Mouse (Mus musculus) frontal cortex, adult 2 months (tissue): Measurements from ENCODE around the gene Rsrp1. TPM values are rescaled to one million over a fixed set of nuclear protein-coding genes. Genes with fewer than 3 reads are reported as not detected.
"Not testable (repeated sequence)": the region's sequence is repeated elsewhere in the genome, so short reads cannot be mapped to it uniquely, and the experiment has no call there.

Experiments used
- DNase-seq, 2 experiments: peaks; one replicate each; pipeline ENCODE4 v3.0.0; 2022; ENCODE audit warnings: low spot score in 1 of 2; ENCODE audit errors: extremely low spot score in 1 of 2
- polyA plus RNA-seq: library from polyadenylated mRNA; depleted of rRNA; stranded (reverse); fragments of >200 nt; gene quantifications from 2 replicates; pipeline ENCODE4 v1.2.3, GENCODE M21; 2012; rRNA removed

Gene Rsrp1
- polyA plus RNA-seq = 742 and 753 TPM in 2 replicates

DNA sequence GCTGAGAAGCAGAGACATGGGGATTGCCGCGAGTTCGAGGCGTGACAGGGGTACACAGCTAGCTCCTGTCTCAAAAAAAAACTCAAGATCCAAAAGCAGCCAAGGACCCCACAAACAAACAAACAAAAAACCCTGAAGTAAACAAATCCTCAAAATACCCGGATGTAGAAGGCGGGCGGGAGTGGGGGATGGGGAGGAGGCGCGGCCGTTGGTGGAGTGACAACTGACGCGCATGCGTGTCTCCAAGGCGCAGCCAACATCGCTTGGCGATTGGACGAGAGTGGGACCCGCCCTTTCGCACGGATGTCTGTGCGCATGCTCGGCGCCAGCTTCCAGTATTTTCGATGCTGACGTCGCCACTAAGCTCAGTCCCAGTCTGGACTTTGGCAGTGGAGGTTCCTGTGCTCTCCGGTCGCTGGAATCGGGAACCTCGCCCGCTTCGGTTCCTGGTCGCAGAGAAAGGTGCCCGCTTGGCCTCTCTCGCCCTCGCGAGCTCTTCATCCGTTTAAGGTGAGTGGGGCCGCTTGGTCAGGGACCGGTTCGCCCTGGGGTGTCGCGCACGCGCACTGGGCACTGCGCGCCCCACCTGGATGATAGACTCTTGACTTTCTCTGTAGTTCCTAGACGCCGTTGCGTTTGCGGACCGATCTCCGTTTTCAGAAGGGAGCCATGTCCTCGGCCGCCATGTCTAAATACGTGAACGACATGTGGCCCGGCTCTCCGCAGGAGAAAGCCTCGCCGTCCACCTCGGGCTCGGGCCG, at the start of gene Rsrp1:
Gene Rsrp1 (plus strand): TSS at position 335 of the 761 bp plus-strand sequence.
- peak; percentile 96 to 98 for DNase-seq

DNA sequence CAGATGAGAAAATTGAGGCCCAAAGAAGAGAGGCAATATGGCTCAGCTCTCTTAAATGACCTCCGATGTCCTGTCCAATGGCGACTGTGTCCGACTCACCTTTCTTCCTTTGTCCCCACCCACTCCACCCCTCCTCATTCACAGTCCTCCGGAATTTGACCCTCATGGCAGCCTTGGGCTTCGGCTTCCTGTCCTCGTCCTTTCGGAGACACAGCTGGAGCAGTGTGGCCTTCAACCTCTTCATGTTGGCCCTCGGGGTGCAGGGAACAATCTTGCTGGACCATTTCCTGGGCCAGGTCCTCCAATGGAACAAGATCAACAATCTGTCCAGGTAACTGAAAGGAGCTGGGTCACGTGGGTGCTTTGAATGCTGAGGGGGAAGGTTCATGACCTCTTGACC, 47.2 kb upstream of the Rsrp1 start:
- no peak for DNase-seq

DNA sequence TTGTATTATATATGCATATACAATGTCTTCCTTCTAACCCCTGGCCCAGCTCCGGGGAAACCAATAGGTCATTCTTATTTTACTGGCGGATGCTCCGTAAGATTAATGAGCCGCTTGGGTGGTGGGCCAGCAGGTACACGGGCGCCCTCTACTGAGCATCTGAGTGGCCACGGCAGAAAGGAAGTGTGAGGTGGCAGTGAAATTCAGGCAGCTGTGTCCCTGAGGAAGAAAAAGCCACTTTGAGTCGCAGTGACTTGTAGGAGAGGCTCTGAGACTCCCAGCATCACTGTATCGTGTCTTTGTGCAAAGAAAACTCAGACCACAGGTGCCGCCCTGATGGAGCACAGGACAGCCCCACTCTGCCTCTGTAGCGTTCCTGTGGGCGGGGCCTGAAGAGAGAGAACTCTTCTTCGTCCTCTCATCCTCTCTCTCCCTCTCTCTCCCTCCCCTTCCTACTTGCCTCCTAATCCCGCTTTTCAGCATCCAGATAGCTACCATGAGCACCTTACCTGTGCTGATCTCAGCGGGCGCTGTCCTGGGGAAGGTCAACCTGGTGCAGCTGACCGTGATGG, 43.9 kb upstream of the Rsrp1 start:
- DNase-seq = peak in 1 of 2 experiments; percentile 81

DNA sequence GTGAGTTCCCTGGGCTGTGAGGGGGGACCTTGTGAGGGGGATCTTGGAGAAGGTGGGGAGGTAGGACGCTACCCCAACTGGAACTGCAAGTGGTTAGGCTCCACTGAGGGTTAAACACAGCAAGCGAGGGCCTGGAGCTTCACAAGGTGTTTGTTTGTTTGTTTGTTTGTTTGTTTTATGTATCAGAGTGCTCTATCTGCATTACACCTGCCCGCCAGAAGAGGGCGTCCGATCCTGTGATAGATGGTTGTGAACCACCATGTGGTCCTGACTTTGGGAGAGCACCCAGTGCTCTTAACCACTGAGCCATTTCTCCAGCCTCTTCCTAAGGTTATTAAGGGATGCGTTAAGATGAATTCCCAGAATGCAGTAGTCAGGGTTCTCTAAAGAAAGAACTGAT, 43.4 kb upstream of the Rsrp1 start:
- peak in 1 of 2 experiments; percentile 14 for DNase-seq

DNA sequence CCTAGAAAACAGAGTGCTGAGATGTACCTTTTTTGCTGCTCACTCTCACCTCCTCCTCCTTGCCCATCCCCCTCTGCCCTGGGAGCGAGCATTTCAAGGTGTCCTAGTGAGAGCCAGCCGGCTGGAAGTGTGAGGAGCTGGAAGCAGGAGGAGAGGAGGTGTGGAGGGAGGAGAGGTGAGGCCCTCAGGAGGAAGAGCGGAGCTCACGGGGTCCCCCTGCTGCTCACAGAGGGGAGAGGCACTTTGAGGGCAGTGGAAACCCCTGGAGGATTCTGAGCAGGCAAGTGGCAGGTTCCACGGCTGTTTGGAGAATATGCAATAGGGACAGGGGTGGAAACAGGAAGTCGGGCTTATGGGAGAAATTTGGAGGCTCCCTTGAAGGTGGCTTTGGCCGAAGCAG, 40.1 kb upstream of the Rsrp1 start:
- DNase-seq = peak in 1 of 2 experiments; percentile 31

DNA sequence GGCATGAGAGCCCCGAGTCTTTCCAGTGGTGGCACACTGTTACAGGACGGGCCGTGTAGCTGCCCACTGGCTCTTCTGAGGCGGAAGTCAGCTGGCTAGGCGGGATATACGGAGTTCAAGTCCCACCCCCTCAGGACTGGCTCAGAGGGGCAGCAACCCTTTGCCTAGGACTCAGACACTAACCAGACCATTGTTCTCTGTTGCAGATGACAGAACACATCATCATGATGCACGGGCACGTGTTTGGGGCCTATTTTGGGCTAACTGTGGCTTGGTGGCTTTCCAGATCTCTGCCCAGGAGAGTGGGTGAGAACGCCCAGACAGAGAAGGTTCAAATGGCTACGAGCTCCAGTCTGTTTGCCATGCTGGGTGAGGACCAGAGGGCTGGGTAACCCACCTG, 39.6 kb upstream of the Rsrp1 start:
- no peak for DNase-seq

DNA sequence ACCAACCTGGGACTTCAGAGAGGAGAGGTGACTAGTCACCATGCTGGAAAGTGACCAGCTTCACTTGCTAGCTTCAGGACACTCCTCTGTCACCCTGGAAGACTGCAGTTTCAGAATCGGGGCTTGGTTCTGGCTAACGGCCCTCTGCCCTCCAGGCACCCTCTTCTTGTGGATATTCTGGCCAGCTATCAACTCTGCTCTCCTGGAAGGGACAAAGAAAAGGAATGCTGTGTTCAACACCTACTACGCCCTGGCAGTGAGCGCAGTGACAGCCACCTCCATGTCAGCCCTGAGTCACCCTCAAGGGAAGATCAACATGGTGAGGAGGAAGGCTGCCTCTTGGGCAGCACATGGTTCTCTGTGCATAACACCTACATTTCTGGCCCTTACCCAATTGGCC, 39.0 kb upstream of the Rsrp1 start:
- DNase-seq = peak in 1 of 2 experiments; percentile 22

DNA sequence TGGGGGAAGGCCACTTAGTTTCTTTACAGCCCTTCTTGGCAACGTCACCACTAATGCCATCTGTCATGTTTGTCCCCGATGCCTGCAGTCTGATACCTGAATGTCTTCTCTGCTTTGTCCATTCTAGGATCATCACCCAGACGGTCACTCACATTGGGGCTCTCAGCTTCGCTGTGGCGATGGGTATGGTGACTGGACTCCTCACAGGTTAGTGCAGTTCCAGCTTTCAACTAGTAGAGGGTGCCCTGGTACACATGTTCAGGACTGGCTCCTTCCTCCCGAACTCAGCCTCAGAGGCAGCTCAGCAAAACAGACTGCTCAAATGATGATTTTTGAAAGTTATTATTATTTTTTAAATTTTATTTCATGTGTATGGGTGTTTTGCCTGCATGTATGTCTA, 31.3 kb upstream of the Rsrp1 start:
- DNase-seq = peak in 1 of 2 experiments; percentile 77

DNA sequence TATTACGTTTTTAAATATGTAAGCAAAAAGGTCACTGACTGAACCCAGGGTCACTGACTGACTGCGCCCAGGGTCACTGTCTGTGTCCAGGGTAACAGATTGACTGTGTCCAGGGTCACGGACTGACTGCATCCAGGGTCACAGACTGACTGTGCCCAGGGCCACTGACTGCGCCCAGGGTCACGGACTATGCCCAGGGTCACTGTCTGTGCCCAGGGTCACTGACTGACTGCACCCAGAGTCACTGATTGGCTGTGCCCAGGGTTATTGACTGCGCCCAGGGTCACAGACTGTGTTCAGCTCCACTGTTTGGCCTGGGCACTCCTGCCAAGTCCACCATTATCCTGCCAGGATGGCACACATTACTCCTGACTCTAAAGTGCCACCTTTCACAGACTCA, 26.1 kb upstream of the Rsrp1 start:
- DNase-seq = no peak

DNA sequence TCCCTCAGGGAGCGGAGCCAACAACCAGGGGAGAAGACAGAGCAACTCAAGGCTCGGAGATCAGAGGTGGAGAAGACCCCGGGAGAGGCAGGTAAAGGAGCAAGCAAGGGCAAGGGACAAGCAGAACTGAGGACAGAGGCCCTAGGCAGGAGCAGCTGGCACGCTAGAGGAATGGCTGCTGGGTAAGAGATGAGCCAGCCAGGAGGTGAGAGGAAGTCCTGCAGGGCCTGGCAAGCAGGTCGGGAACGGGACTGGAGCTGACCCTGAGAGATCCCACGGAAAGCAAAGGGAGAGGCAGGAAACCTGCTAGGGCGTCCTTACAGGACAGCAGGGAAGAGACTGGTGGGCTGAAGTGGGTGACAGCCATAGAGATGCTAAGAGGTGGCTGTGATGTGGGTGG, 22.3 kb upstream of the Rsrp1 start:
- no peak for DNase-seq

DNA sequence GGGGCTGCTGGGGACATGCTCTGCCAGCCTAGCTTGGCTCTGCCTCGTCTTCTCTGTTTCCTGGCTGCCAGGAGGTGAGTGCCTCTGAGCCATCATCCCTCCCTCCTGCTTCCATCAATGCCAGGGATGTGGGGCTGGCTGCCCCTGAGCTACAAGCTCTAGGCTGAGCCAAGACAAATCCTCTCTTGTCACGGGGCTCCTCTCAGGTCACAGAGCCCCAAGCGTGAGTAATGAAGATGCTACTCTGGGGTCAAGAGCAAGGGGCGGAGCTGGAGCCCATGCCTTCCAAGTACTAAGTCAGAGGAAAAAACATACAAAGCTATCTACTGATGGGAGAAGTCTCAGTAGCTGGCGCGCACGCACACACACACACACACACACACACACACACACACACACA, 20.3 kb upstream of the Rsrp1 start:
- no peak for DNase-seq

DNA sequence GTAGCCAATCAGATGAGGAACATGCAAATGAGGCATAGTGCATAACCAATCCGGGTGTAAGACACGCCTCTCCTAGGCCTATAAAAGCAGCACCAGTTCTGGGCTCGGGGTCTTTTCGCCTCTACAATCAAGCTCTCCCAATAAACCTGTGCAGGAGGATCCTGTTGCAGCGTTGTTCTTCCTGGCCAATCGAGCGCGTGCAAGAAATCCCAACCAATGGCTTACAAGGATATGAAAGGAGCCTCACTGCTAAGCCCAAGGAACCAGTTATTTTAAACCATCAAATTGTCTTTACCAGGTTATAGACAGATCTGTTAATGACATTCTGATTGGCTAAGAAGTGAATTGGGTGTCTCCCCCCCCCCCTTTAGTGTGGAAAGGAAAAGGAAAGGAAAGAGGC, 12.0 kb upstream of the Rsrp1 start:
- DNase-seq = not testable (repeated sequence)

DNA sequence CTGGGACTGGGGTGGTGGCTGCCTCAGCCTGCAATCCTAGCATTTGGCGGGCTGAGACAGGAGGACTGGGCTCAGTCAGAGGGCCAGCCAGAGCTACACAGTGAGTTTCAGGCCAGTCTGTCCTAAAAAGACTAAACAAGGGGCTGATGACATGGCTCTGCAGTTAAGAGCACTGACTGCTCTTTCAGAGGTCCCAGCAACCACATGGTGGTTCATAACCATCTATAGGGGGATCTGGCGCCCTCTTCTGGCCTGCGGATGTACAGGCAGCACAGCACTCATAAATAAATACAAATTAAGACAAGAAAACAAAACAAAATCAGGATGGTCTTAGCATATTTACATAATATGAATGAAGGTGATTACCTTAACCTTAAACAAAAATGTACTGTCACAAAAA, 10.0 kb upstream of the Rsrp1 start:
- DNase-seq = peak in 1 of 2 experiments; percentile 77

DNA sequence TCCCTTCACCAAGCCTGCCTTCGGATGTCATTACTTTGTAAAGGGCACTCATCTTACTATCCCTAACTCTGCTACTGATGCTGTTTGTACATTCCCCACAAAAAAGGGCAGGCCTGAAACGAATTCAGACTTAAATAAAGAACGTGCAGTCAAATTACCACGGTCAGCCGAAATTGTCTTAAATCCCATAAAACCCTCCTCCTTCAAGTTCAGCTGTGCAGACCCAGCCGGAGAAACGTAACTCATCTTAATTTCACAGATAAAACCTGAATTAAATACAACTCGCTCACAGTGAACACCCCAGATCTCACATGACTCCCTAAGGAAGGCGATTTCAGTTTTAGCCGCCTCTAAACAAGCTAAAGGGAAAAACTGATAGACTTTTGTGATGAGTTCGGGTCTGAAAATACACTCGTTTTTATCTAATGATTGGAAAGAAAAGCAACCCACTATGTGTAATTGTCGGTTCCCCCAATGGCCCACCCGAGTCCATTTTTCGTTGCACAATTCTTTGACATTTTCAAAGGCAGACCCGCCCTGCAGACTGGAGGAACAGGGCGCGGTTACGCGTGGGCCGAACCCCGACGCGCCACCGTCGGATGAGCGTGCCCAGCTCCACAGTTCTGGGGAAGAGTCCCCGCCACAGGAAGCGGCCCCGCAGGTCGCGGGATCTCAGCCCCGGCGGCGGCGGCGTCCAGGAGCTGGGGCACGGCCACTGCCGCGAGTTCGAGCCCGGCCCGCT, 9.1 kb upstream of the Rsrp1 start:
- peak in 1 of 2 experiments; percentile 48 for DNase-seq

DNA sequence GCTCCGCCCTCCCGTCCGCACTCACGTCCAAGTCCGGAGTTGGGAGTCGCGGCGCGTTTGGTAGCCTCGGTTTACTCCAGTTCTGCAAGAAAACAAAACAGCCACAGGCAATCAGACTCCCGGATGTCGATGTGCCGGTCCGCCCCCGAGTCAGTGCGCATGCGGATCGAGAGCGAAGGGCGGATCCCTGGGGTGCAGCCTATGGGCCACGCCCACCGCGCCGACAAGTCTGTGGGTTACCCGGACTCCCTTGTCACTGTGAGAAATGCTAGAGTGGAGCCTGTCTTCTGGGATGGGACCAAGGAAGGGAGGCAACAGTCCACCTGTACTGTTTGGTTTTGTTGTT, 8.6 kb upstream of the Rsrp1 start, which contains the start of gene Tmem50a:
Gene Tmem50a (minus strand): TSS at position 161 of the 346 bp plus-strand sequence.
- peak; percentile 83 to 94 for DNase-seq

DNA sequence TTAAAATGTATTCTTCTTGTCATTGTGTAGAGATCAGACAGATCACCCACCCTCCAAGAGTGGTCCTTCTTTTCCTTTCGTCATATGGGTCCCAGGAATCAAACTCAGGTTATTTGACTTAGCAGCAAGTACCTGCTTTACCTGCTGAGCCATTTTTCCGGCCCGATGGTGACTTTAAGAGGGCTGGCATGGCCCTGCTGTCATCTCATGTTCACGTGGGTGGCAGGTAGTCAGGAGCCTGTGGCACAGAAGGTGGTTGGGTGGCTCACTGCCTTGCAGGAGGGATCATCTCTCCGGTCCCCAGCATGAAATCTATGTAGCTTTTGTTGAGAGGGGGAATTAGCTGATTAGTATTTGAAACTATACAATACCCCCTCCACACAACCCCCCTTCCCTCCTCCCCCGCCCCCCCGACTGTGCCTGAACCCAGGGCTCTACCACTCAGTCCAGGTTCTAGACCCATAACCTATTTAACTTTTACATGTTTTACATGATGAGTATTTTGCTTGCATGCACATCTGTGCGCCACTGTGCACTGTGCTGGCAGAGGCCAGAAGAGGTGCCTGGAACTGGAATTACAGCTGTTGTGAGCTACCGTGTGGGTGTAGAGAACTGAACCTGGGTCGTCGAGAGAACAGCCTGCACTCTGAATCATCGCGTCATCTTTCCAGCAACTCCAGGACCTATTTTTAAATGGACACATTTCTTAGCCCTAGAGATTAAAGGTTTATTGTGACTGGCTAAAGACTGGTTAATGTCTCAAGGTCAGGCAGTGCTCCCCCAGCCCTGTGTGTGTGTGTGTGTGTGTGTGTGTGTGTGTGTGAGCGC, 8.0 kb upstream of the Rsrp1 start:
- DNase-seq = peak in 1 of 2 experiments; percentile 30

DNA sequence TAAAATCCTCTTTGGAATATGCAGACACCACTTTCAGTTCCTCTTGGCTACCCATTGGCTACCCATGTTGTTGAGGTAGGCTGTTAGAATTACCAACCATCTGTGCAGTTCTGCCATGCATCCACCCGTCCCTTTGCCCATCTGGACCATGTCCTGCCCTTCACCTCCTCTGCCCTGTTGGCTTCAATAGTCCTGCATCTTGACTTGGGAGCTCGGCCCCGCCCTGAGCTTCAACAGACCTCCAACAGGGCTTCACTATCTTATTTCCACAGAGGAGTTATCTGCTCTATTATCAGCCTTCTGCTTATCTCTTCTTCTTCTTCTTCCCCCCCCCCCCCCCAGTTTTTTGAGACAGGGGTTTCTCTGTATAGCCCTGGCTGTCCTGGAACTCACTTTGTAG, 6.2 kb upstream of the Rsrp1 start:
- no peak for DNase-seq

DNA sequence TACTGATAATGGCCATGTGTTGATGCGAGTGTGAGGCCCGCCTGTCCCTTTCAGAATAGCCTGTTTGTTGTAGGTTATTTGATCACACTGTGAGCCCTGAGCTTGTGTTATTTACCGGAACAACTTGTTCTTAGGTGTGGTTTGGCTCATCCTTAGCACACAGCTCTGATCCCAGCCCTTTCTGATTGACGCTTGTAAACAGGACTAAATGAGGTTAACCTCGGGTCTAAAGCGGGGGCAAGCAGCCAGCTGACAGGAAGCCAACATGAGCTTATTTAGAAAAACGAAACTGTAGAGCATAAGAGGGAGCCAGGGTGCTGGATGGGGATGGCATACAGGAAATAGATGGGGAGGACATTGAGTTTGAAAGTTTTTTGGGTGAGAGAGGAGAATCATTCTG, 5.0 kb upstream of the Rsrp1 start:
- no peak for DNase-seq

DNA sequence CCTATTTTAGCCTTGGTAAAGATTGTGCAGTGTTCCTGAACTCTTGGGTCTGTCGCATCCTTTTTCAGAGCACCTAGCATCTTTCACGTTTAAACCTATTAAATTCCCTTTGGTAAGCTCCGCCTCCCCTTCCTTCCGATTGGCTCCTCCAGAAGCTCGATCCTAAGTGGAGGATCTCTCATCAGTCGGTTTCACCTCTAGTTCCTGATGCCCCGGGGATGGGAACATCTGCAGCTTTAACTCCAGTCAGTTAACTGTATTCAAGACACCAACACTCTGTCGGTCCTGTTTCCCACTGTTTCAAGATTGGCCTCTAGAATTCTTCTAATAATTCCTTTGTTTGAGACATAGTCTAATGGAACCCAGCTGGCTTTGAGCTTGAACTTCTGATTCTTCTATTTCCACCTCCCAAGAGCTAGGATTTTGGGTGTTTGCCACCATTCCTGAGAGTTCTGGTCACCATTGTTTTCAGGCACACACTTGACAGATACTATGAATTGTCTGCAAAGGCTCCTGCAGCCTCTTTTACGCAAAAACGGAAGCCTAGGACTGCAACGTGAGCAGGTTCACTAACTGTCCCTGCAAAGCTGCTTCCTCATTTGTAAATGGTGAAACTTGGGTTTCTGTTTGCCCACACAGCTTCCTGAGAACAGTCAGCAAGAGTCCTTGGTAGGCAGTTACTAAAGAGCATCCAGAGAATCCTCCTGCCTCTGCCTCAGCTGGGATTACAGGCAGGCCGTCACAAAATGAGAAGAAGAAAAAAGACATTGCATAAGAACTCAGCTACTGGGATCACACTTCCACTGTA, 3.5 kb upstream of the Rsrp1 start:
- DNase-seq = no peak

DNA sequence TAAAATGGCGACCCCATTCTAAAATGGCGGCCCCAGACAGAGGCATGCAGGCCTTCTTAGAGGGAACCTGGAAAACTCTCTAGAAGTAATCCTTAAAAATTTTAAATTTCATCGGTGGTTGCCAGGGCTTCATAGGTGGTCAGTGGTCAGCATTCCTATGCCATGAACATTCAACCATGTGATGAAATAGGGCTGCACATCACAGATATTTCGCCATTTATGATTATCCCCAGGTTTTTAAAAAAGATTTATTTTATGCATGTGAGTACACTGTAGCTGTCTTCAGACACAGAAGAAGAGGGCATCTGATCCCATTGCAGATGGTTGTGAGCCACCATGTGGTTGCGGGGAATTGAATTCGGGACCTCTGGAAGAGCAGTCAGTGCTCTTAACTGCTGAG, 2.8 kb upstream of the Rsrp1 start:
- no peak for DNase-seq
